Comparison of ENCODE assay signal across 13 mouse cellular contexts in genomic region chr5:30615416-30615815, GRCm38 (mm10). TPM values are rescaled to one million over a fixed set of nuclear protein-coding genes. Genes with fewer than 3 reads are reported as not detected.
A peak's percentile ranks its signal among the peaks of the same experiment; 100 is the strongest.
DNase-seq lines count a peak whose midpoint lies in the region; ATAC-seq and TF ChIP-seq lines count a peak whose summit lies in the region.
"Had no signal": no experiment of that assay in that cellular context is flagged by ENCODE, and none has a peak within 500 bp of the region (broad histone marks: within the 10 kb centered on the region; RNA-seq: fewer than 3 reads in every experiment).

No protein-coding gene starts in this region.

- peaks cover 4% of the 10 kb centered on the region; the same call in 1 of the 2 replicates for H3K36me3 ChIP-seq in heart, adult 2 months (ENCODE audit: control insufficient read depth, insufficient read depth, low read length)
- no peaks in the 10 kb centered on the region for H3K36me3 ChIP-seq in heart, embryonic 13.5 days
- H3K36me3 ChIP-seq in liver, embryonic 14.5 days (replicated peaks; ENCODE audit: control insufficient read depth, insufficient read depth, low read depth): no peaks in the 10 kb centered on the region
- H3K36me3 ChIP-seq in stomach, embryonic 15.5 days: no peaks in the 10 kb centered on the region
- H3K36me3 ChIP-seq: forebrain, embryonic 12.5 days had no signal

- H3K27ac ChIP-seq in heart, adult 2 months: peak overlapping the region; percentile 87
- peak overlapping the region; percentile 95 for H3K27ac ChIP-seq in heart, embryonic 13.5 days (replicated peaks)
- H3K27ac ChIP-seq in liver, embryonic 14.5 days: no peak overlapping the region
- H3K27ac ChIP-seq in stomach, embryonic 15.5 days: peak overlapping the region; percentile 87
- H3K27ac ChIP-seq: forebrain, embryonic 12.5 days had no signal

- no peak for ATAC-seq in heart, embryonic 13.5 days (ENCODE audit: extremely low read depth, insufficient number of reproducible peaks, low FRiP score, low TSS enrichment)
- peak; percentile 56; the same call in 1 of the 2 replicates for ATAC-seq in liver, embryonic 14.5 days (ENCODE audit: insufficient read depth)
- ATAC-seq in stomach, embryonic 15.5 days (ENCODE audit: insufficient read depth, low FRiP score, low read depth): peak; percentile 67
- no peak for ATAC-seq in CD4-positive, CD25-positive, alpha-beta regulatory T cell, adult 4 months

- H3K27me3 ChIP-seq in heart, adult 2 months (ENCODE audit: control insufficient read depth, insufficient read depth, low read length): no peaks in the 10 kb centered on the region
- peaks cover under 1% of the 10 kb centered on the region; the same call in 1 of the 2 replicates for H3K27me3 ChIP-seq in heart, embryonic 13.5 days (replicated peaks)
- no peaks in the 10 kb centered on the region for H3K27me3 ChIP-seq in liver, embryonic 14.5 days (ENCODE audit: control insufficient read depth, insufficient read depth, low read length)
- no peaks in the 10 kb centered on the region for H3K27me3 ChIP-seq in stomach, embryonic 15.5 days (replicated peaks)

- intact Hi-C loops in heart, adult 2 months (cut with DNase I): loop anchor here (5.0 kb wide), 1 partner anchor 38 kb away; no protein-coding TSS in a partner anchor

- no peaks in the 10 kb centered on the region for H3K9me3 ChIP-seq in heart, embryonic 13.5 days
- no peaks in the 10 kb centered on the region for H3K9me3 ChIP-seq in liver, embryonic 14.5 days (ENCODE audit: control insufficient read depth, low read length)
- H3K9me3 ChIP-seq in stomach, embryonic 15.5 days: no peaks in the 10 kb centered on the region
- H3K9me3 ChIP-seq: forebrain, embryonic 12.5 days had no signal

- TF ChIP-seq POLR2A in heart, adult 2 months (IDR thresholded peaks at IDR 0.05; ENCODE audit: insufficient read depth, low read depth, low read length): 0 out of 2 replicates have a peak, but pooled peaks have one; percentile 11

- peaks cover 13% of the 10 kb centered on the region for H3K4me1 ChIP-seq in heart, adult 2 months (ENCODE audit: control insufficient read depth, insufficient read depth, low read length)
- peaks cover 75% of the 10 kb centered on the region for H3K4me1 ChIP-seq in heart, embryonic 13.5 days
- peaks cover 0 to 7% of the 10 kb centered on the region in 2 experiments; a peak in 2 of 4 replicates for H3K4me1 ChIP-seq in liver, embryonic 14.5 days (replicated peaks; ENCODE audit: control insufficient read depth in 2 of 2, insufficient read depth in 2 of 2, low read length in 1 of 2)
- H3K4me1 ChIP-seq in stomach, embryonic 15.5 days: peaks cover 50% of the 10 kb centered on the region

- no peaks in the 10 kb centered on the region for H3K79me2 ChIP-seq in heart, adult 2 months (replicated peaks; ENCODE audit: control insufficient read depth, insufficient read depth, low read length)

- 28% methylated on average over 6 of the region's 6 CpGs for WGBS in heart, adult 2 months
- 17% methylated on average over 6 of the region's 6 CpGs for WGBS in heart, embryonic 13.5 days
- WGBS in liver, embryonic 14.5 days (ENCODE audit: insufficient replicate concordance): 28% methylated on average over 6 of the region's 6 CpGs
- 31% methylated on average over 6 of the region's 6 CpGs for WGBS in stomach, embryonic 15.5 days

- no peak for TF ChIP-seq CTCF in heart, adult 2 months (IDR thresholded peaks at IDR 0.05)
- TF ChIP-seq CTCF in liver, embryonic 14.5 days (IDR thresholded peaks at IDR 0.05; ENCODE audit: low read depth): no peak

- DNase-seq in heart, adult 2 months: peak in 1 of 2 experiments; percentile 62
- no peak for DNase-seq in heart, adult 8-10 months (ENCODE audit: low spot score)
- DNase-seq in liver, embryonic 14.5 days (ENCODE audit: low read depth in 3 of 3, low spot score in 3 of 3): peak in 2 of 3 experiments; percentile 22 to 25
- DNase-seq in kidney, postnatal 4 days: no peak
- no peak for DNase-seq in Muller cell, postnatal 12 days (ENCODE audit: inconsistent ontology term)
- DNase-seq: kidney, adult 8-10 months; layer of hippocampus, adult 9-11 months; right cerebral cortex, adult 18-20 months had no signal

- peak; percentile 44; the same call in 1 of the 2 replicates for TF ChIP-seq EP300 in heart, adult 2 months (IDR thresholded peaks at IDR 0.05; ENCODE audit: insufficient read depth, low read depth, low read length)
- TF ChIP-seq EP300 in liver, embryonic 14.5 days (IDR thresholded peaks at IDR 0.05; ENCODE audit: low read depth): no peak

- H3K9ac ChIP-seq in heart, adult 2 months (ENCODE audit: low read depth, low read length): peak overlapping the region; percentile 5; the same call in 1 of the 2 replicates
- peak overlapping the region; percentile 73 for H3K9ac ChIP-seq in heart, embryonic 13.5 days
- H3K9ac ChIP-seq in liver, embryonic 14.5 days (replicated peaks): no peak overlapping the region
- H3K9ac ChIP-seq in stomach, embryonic 15.5 days: no peak overlapping the region
- H3K9ac ChIP-seq: forebrain, embryonic 12.5 days had no signal

- H3K4me3 ChIP-seq in heart, adult 2 months: no peak overlapping the region
- no peak overlapping the region for H3K4me3 ChIP-seq in heart, embryonic 13.5 days
- no peak overlapping the region for H3K4me3 ChIP-seq in liver, embryonic 14.5 days (ENCODE audit: insufficient read depth in 1 of 2, low read depth in 2 of 2, low read length in 2 of 2)
- no peak overlapping the region for H3K4me3 ChIP-seq in stomach, embryonic 15.5 days (replicated peaks)
- H3K4me3 ChIP-seq: forebrain, embryonic 12.5 days had no signal

- H3K4me2 ChIP-seq in heart, embryonic 13.5 days: peak overlapping the region; percentile 48
- H3K4me2 ChIP-seq in liver, embryonic 14.5 days (ENCODE audit: low read depth): no peak overlapping the region
- peak overlapping the region; percentile 28; the same call in 1 of the 2 replicates for H3K4me2 ChIP-seq in stomach, embryonic 15.5 days
- H3K4me2 ChIP-seq: forebrain, embryonic 12.5 days had no signal

RNA-seq across cellular contexts. Expression of gene Kcnk3, which starts 27.4 kb away (rescaled TPM):
- total RNA-seq in heart, adult 2 months (2021): 100 to 1,000 TPM; 259 to 300 TPM
- polyA plus RNA-seq in heart, adult 2 months (2012; rRNA removed): 382 and 432 TPM in 2 replicates
- total RNA-seq in heart, adult 8-10 months (2022): 100 to 1,000 TPM; 268 to 282 (median 276) TPM
- polyA plus RNA-seq in heart, embryonic 13.5 days (2015; fragmentation: Nextera tagmentation; extraction: Ambion mirVana): 28.9 and 29.1 TPM in 2 replicates
- 0.07 and 0.11 TPM in 2 replicates for polyA plus RNA-seq in liver, embryonic 14.5 days (2012; rRNA removed)
- 0.11 and 0.16 TPM in 2 replicates for polyA plus RNA-seq in liver, embryonic 14.5 days (2014; fragmentation: Nextera tagmentation; extraction: Ambion mirVana)
- polyA plus RNA-seq in stomach, embryonic 15.5 days (2015; fragmentation: Nextera tagmentation; extraction: Ambion mirVana): 13.5 and 15.3 TPM in 2 replicates
- under 1 TPM in 1 of 2 experiments, not detected in 1; 0.47 TPM for polyA plus RNA-seq in CD4-positive, CD25-positive, alpha-beta regulatory T cell, adult 4 months (2017; shearing (Covaris generic))
- total RNA-seq: megakaryocyte progenitor cell, adult 5-6 weeks had no signal

RNA-seq across cellular contexts. Expression of gene Slc35f6, which starts 32.3 kb away (rescaled TPM):
- 10 to 100 TPM; 47.2 to 49.9 TPM for total RNA-seq in heart, adult 2 months (2021)
- 119 and 154 TPM in 2 replicates for polyA plus RNA-seq in heart, adult 2 months (2012; rRNA removed)
- 10 to 100 TPM; 48.3 to 60.9 (median 54.9) TPM for total RNA-seq in heart, adult 8-10 months (2022)
- 21.9 and 22.6 TPM in 2 replicates for polyA plus RNA-seq in heart, embryonic 13.5 days (2015; fragmentation: Nextera tagmentation; extraction: Ambion mirVana)
- polyA plus RNA-seq in liver, embryonic 14.5 days (2012; rRNA removed): 10.1 and 12.2 TPM in 2 replicates
- polyA plus RNA-seq in liver, embryonic 14.5 days (2014; fragmentation: Nextera tagmentation; extraction: Ambion mirVana): 9.9 and 10.2 TPM in 2 replicates
- 26.8 and 27.9 TPM in 2 replicates for polyA plus RNA-seq in stomach, embryonic 15.5 days (2015; fragmentation: Nextera tagmentation; extraction: Ambion mirVana)
- polyA plus RNA-seq in CD4-positive, CD25-positive, alpha-beta regulatory T cell, adult 4 months (2017; shearing (Covaris generic)): 10 to 100 TPM; 18.0 to 22.7 TPM

RNA-seq across cellular contexts. Expression of gene Cenpa, which starts 51.2 kb away (rescaled TPM):
- total RNA-seq in heart, adult 2 months (2021): 10 to 100 TPM; 43.9 to 51.0 TPM
- 51.3 and 69.7 TPM in 2 replicates for polyA plus RNA-seq in heart, adult 2 months (2012; rRNA removed)
- total RNA-seq in heart, adult 8-10 months (2022): 10 to 100 TPM; 50.6 to 80.0 (median 64.5) TPM
- 259 TPM in 2 replicates for polyA plus RNA-seq in heart, embryonic 13.5 days (2015; fragmentation: Nextera tagmentation; extraction: Ambion mirVana)
- polyA plus RNA-seq in liver, embryonic 14.5 days (2012; rRNA removed): 116 and 122 TPM in 2 replicates
- polyA plus RNA-seq in liver, embryonic 14.5 days (2014; fragmentation: Nextera tagmentation; extraction: Ambion mirVana): 209 and 236 TPM in 2 replicates
- polyA plus RNA-seq in stomach, embryonic 15.5 days (2015; fragmentation: Nextera tagmentation; extraction: Ambion mirVana): 218 TPM in 2 replicates
- 10 to 100 TPM; 45.4 to 60.5 TPM for polyA plus RNA-seq in CD4-positive, CD25-positive, alpha-beta regulatory T cell, adult 4 months (2017; shearing (Covaris generic))

Comparison
In these comparisons a context has a peak if more than half of its experiments do, and no peak if none do; other contexts are left out.
1. RNA of gene Kcnk3, which starts 27.4 kb away (polyA plus RNA-seq): 382 to 432 TPM in heart, adult 2 months; 28.9 to 29.1 TPM in heart, embryonic 13.5 days, 13.5 to 15.3 TPM in stomach, embryonic 15.5 days, 0.47 TPM in CD4-positive, CD25-positive, alpha-beta regulatory T cell, adult 4 months and 0.07 to 0.16 TPM in liver, embryonic 14.5 days; every median in the first group is over 10 times any median in the second.
2. DNase-seq: peak in liver, embryonic 14.5 days (2 of 3); none in heart, adult 8-10 months (single experiment), kidney, postnatal 4 days (0 of 2) and Muller cell, postnatal 12 days (single experiment).
3. H3K9ac ChIP-seq: peak in heart, adult 2 months (single experiment) and heart, embryonic 13.5 days (single experiment); none in liver, embryonic 14.5 days (single experiment) and stomach, embryonic 15.5 days (single experiment).
4. ATAC-seq: peak in liver, embryonic 14.5 days (single experiment) and stomach, embryonic 15.5 days (single experiment); none in heart, embryonic 13.5 days (single experiment) and CD4-positive, CD25-positive, alpha-beta regulatory T cell, adult 4 months (single experiment).